Mouse (Mus musculus) brown adipose tissue, adult 24 weeks (tissue): ENCODE results near the gene Lrch3. TPM values are rescaled to one million over a fixed set of nuclear protein-coding genes. Genes with fewer than 3 reads are reported as not detected.
"Not testable (repeated sequence)": the region's sequence is repeated elsewhere in the genome, so short reads cannot be mapped to it uniquely, and the experiment has no call there.

Experiments used
- H3K27ac ChIP-seq: fragments of 200-500 bp; replicated peaks from 2 replicates; pipeline ENCODE4 v1.5.1; 2012; ENCODE audit warnings: low read depth, mild to moderate bottlenecking, low read length
- H3K4me1 ChIP-seq: fragments of 200-500 bp; 2 replicates; pipeline ENCODE4 v1.6.1; 2012; ENCODE audit warnings: low read length, mixed read lengths; ENCODE audit not compliant: control insufficient read depth, insufficient read depth, insufficient read length
- H3K4me3 ChIP-seq: fragments of 200-500 bp; 2 replicates; pipeline ENCODE4 v1.5.1; 2012; ENCODE audit warnings: low read depth, mild to moderate bottlenecking, low read length, moderate library complexity; ENCODE audit not compliant: insufficient read depth
- polyA plus RNA-seq: library from polyadenylated mRNA; stranded (reverse); fragments of >200 nt; gene quantifications from 2 replicates; pipeline ENCODE4 v1.2.4, GENCODE M21; 2012; ENCODE audit not compliant: missing spikeins, insufficient read depth, insufficient read length

Lrch3 gene
- polyA plus RNA-seq, 1 experiment = 13.6 TPM

DNA sequence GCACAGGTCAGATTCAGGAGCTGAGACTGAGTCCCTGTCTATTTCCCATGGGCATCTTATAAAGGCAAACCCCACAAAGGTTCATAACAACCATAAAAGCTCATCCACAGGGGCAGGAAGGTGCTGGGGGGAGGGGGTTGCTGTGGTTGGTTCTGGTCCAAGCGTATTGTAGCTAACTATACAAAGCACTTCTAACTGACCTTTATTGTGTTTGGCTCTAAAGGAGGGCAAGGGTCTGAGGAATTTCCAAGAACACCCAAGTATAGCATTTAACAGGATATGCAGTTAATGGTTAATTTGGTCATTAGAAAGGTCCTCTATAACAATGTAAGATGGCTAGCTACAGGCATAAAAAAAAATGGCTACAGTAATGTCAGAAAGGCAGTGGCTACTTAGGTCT is 128.8 kb downstream of the Lrch3 start:
- Histone ChIP-seq H3K27ac (no peak overlapping the region), H3K4me1 (no peaks in the 10 kb centered on the region)

DNA sequence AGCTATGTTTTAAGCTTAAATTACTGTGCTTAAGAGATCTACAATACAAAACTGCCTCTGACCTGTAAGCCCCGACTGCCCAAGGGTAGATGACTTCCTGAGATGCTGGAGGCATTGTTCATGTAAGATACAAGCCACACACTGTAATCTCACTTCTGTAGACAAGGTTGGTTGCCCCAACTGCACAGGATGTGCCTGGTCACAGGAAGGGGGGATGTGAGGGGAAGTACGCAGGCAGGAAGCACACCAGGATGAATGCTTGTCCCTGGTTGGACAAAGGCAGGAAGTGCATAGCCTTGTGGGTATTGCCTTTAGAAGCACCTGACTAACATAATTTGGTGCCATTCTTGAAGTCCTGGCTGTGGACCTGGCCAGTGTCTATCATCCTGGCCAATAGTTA is 129.4 kb downstream of the Lrch3 start:
- Histone ChIP-seq H3K27ac (no peak overlapping the region), H3K4me3 (no peak overlapping the region), H3K4me1 (no peaks in the 10 kb centered on the region)

More for the DNA sequence above, 128.8 kb downstream of the Lrch3 start:
- H3K4me3 ChIP-seq = no peak overlapping the region

DNA sequence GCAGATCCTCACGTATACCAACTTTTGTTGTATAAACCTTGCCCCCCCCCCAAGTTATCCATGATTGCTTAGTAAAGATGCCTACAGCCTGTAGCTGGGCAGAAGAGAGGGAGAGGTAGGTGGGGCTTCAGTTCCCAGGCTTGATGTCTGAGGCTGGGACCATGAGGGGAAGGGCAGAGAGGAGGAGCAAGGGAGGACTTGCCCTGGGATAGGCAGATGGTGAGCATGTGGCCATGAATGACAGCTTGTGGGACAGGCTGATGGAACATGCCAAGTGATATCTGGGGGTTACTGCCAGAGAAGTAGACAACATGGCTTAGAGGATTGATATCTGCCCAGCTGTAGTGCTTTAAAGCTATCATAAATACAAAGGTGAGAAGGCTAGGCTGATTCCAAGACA is 134.1 kb downstream of the Lrch3 start:
- Histone ChIP-seq H3K4me1 (no peaks in the 10 kb centered on the region), H3K27ac (no peak overlapping the region), H3K4me3 (no peak overlapping the region)

DNA sequence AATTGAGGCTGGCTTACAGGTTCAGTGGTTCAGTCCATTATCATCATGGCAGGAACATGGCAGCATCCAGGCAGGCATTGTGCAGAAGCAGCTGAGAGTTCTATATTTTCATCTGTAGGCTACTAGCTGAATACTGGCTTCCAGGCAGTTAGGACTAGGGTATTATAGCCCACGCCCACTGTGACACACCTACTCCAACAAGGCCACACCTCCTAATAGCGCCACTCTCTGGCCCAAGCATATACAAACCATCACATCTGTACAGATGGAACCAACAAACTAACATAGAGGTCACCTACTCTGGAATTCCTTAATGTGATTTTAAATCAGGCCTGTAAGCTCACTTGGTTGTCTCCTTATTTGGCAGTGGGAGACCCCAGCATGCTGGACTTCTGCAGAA is 134.8 kb downstream of the Lrch3 start:
- Histone ChIP-seq H3K4me1 (no peaks in the 10 kb centered on the region), H3K27ac (no peak overlapping the region), H3K4me3 (no peak overlapping the region)

DNA sequence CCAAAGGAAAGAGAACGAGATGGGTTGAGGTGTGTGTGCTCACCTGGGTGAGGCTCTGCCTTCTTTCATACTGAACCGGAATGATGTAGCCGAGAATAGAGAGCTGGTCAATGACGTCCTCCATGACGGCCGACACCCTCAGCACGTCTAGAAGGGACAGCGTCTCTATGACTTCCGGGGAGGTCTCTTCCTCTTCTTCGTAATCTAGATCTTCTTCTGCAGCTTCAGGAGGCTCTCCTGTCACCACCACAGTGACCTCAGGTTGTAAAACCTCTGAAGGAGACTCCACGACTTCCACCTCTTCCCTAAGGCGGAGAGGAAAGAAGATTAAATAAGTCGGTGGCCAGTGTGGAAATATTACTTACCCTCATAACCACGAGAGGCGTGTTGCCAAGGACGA is 135.9 kb downstream of the Lrch3 start:
- H3K4me3 ChIP-seq = no peak overlapping the region
- no peak overlapping the region for H3K27ac ChIP-seq
- no peaks in the 10 kb centered on the region for H3K4me1 ChIP-seq

DNA sequence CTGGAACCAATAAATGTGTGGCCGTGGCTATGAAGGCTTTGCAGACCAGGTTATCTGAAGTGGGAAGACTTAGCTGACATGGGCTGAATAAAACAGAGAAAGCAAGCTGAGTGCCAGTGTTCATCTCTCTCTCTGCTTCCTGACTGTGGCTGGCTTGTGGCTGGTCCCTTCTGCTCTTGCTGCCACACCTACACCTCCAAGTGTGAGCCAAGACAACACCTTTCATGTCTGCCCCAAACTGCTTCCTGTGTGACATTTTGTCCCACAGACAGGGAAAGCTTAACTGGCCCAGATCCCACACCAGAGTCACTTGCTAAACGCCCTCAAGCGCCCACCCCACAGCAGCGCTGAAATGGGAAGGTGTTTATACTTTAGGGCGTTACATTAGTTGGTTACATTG is 139.2 kb downstream of the Lrch3 start:
- Histone ChIP-seq H3K4me3 (no peak overlapping the region), H3K4me1 (peaks cover 2% of the 10 kb centered on the region), H3K27ac (no peak overlapping the region)

DNA sequence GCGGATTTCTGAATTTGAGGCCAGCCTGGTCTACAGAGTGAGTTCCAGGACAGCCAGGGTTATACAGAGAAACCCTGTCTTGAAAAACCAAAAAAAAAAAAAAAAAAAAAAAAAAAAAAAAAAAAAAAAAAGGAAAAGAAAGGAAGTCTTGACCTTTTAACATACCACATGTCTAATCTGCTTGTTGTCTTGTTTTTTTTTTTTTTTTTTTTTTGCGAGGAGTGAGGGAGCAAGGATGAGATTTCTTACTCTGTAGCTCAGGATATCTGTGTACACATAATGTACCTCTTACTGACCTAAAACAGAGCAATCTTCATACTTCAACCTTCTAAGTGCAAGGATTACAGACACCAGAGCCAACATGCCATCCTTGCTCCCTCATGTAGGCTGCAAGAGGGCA is 141.0 kb downstream of the Lrch3 start:
- not testable (repeated sequence) for H3K4me1 ChIP-seq, H3K4me3 ChIP-seq, H3K27ac ChIP-seq

DNA sequence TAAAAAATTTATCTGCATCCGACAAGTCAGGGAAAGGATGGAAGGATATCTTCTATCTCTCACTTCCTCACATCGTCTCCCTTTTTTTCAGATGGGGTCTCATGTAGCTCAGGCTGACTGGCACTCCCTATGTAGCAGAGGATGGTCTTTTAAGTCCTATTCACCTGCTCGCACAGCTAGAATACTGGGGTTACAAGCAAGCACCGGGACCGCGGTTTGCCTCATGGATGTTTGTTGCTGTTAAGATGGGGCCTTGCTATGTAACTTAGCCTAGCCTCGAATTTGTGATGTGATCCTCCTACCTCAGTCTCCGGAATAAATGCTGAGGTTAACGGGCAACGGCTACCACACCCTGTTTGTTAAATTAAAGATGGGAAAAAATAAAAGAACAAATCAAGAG is 141.8 kb downstream of the Lrch3 start:
- peak overlapping the region; percentile 12; the same call in 1 of the 2 replicates for H3K4me3 ChIP-seq
- no peak overlapping the region for H3K27ac ChIP-seq
- peaks cover 3% of the 10 kb centered on the region for H3K4me1 ChIP-seq

DNA sequence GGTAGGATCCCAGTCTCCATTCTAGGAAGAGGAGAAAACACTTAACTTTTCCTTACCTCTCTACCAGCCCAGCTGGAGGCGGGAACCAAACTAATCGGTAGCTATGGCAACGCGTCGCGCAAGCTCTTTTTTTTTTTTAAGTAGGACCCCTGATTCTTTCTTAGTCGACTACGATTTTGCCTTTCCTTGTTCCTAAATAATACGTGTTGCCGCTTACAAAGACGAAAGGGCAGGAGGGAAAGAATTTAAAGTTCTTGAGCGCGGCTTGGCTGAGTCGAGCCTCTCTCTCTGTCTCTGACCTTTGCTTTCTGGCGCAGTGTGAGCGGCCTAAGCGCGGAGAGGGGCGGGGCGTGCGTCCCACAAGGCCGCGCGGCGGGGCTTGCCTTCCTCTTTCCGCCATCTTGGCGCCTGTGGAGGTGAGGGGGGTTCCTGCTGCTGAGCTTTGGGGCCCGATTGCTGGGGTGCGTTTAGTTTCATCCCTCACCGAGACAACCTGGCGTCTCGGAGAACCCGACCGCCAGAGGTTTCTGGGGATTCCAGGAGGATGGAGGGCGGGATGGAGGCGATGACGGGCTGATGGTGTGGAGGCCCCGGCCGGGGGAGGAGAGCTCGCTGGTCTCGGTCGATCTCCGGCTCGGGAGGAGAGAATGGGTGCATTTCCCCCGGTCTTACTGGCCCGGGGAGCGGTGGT is 142.3 kb downstream of the Lrch3 start, which contains the start of the genes Iqcg and Rpl35a:
Gene Iqcg, minus strand, starts transcription at position 124 of the 691 bp plus-strand sequence.
Gene Rpl35a, plus strand, starts transcription at position 359 of the 691 bp plus-strand sequence.
- Histone ChIP-seq H3K4me1 (peaks cover 3% of the 10 kb centered on the region), H3K4me3 (peak within 1 kb of the TSS; percentile 94), H3K27ac (peak within 1 kb of the TSS; percentile 90)

DNA sequence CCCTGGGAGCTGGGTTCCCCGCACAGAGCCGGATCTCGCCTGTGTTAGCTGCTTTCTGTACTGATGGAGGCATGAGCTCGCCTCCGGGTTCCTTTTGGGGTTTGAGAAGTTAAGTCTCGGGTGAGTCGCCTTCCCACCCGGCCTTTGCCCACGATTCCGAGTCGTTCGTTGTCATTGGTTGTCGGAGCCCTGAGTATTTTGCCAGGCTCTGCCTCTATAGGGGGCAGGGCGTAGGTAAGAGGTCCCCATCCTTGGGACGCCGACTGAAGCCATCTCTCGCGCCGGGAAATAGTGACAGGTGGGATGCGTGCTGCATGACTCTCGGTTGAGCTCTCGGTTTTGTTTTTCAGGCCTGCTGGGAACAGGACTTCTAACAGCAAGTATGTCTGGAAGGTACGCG is 142.9 kb downstream of the Lrch3 start:
- Histone ChIP-seq H3K27ac (peak overlapping the region; percentile 76), H3K4me1 (peaks cover 3% of the 10 kb centered on the region), H3K4me3 (peak overlapping the region; percentile 94)

DNA sequence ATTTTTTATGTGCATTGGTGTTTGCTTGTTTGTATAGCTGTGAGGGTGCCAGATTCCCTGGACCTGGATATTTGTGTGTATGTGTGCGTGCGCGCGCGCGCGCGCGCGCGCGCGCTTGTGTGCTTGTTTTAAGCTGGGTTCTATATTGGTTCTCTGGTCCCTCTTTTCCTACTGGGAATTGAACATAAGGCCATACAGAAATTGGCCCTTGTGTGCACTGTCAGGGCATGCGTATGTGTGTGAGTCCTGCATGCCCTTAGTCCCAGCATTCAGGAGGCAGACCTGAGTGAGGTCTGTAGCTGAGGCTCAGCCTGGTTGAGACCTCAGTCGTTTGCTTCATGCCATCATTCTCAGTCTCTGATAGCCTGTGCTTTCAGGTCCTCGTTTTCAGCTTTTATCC is 144.1 kb downstream of the Lrch3 start:
- Histone ChIP-seq H3K27ac (no peak overlapping the region), H3K4me1 (peaks cover 3% of the 10 kb centered on the region), H3K4me3 (peak overlapping the region; percentile 26; the same call in 1 of the 2 replicates)

DNA sequence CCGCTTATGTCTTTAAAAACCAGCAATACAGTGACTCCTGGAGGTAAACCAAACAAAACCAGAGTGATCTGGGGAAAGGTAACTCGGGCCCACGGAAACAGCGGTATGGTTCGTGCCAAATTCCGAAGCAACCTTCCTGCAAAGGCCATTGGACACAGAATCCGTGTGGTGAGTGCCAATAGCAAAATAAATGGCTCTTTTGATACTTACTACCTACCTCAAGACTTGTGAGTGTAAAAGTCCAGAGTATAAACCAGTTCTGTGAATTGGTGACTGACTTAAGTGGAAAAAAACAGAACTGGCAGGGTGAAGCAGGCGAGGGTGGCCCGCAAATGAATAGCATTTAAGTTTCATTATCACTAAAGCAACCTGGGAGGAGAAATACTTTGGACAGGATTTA is 144.8 kb downstream of the Lrch3 start:
- not testable (repeated sequence) for H3K27ac ChIP-seq, H3K4me1 ChIP-seq, H3K4me3 ChIP-seq

DNA sequence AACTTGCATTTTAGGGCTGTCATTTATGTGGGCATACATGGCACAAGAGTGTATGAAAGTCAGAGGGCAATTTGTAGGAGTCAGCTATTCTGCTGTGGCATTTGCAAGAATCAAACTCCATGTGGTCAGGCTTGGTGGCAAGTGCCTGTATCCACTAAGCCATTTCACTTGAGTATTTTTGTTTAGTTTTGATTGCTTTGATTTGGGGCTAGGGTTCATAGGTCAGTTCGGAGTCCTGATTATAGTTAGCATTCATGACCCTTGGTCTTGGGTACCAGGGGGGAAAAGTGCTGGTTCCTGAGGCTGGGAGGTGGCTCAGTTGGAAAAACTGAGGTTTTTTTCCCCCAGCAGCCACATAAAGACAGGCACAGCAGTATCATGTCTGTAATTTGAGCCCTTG is 145.6 kb downstream of the Lrch3 start:
- H3K27ac ChIP-seq = no peak overlapping the region
- H3K4me1 ChIP-seq = peaks cover 3% of the 10 kb centered on the region
- no peak overlapping the region for H3K4me3 ChIP-seq

DNA sequence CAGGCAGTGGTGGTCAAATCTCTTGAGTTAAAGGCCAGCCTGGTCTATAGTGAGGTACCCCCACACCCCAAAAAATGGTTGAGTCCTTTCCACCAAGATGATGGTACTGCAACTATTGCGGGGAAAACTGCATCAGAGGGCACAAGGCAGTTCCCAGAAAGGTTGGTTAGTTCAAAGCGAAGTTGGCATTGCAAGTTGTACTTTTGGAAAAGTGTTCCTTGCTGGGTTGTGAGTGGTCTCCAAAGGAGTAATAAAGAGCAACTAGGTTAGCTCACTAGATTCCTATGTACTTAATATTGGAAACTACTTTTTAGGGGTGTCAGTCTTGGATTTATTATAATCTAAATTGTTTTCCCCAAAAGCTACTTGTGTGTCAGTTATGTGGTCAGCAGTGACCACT is 147.0 kb downstream of the Lrch3 start:
- H3K27ac ChIP-seq = no peak overlapping the region
- peaks cover 3% of the 10 kb centered on the region for H3K4me1 ChIP-seq

DNA sequence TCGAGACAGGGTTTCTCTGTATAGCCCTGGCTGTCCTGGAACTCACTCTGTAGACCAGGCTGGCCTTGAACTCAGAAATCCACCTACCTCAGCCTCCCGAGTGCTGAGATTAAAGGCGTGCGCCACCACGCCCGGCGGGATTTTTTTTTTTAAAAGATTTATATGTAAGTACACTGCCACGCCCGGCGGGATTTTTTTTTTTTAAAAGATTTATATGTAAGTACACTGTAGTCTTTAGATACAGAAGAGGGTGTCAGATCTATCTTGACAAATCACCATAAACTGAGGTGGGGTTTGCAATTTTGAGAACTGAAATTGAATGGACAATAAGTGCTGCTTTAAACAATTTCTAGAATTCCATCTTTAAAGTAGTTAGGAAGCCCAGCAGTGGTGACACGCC is 147.5 kb downstream of the Lrch3 start:
- H3K4me1 ChIP-seq = peaks cover 3% of the 10 kb centered on the region
- H3K4me3 ChIP-seq = no peak overlapping the region

More for the DNA sequence above, 147.0 kb downstream of the Lrch3 start:
- no peak overlapping the region for H3K4me3 ChIP-seq

DNA sequence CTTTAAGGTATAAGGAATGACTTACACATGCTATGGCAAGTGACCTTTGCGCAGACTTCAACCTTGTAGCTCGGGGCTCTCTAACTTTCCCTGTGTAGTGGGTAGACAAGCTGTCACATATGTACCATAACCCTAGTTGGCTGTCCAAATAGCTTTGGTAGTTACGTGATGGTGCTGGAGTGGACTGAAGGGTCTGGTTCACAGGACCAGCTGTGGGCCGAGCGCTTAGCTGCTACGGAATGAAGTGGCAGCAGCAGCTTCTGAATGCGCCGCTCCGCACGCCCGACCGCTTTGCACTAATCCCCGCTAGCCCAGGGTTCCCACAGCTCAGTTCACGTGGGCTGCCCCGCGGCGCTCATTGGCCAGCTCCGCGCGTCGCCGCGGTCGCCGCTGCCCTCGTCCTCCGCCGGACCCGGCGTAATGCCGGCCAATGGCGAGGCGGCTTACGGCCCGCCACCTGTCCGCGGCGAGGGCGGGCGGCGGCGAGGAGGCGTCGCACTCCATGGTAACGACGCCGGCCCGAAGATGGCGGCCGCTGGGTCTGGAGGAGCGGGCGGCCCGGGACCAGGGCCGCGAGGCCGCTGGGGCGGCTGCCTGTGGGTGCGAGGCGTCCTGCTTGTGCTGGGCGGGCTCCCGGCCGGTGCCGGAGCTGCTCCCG is 148.3 kb downstream of the Lrch3 start, which contains the start of gene Lmln:
Gene Lmln, plus strand, starts transcription at position 498 of the 658 bp plus-strand sequence.
- peaks cover 3% of the 10 kb centered on the region for H3K4me1 ChIP-seq
- H3K4me3 ChIP-seq = peak within 1 kb of the TSS; percentile 83
- H3K27ac ChIP-seq = peak within 1 kb of the TSS; percentile 72

More for the DNA sequence above, 147.5 kb downstream of the Lrch3 start:
- H3K27ac ChIP-seq = peak overlapping the region; percentile 72; the same call in 1 of the 2 replicates
